Mouse (Mus musculus) naive thymus-derived CD4-positive, alpha-beta T cell, adult 2 months (primary cell): Measurements from ENCODE around the gene Snrk.

Experiments
- DNase-seq: peaks from one replicate; pipeline ENCODE4 v3.0.0-alpha.2; 2011; ENCODE audit warnings: low read depth

Snrk gene

DNA sequence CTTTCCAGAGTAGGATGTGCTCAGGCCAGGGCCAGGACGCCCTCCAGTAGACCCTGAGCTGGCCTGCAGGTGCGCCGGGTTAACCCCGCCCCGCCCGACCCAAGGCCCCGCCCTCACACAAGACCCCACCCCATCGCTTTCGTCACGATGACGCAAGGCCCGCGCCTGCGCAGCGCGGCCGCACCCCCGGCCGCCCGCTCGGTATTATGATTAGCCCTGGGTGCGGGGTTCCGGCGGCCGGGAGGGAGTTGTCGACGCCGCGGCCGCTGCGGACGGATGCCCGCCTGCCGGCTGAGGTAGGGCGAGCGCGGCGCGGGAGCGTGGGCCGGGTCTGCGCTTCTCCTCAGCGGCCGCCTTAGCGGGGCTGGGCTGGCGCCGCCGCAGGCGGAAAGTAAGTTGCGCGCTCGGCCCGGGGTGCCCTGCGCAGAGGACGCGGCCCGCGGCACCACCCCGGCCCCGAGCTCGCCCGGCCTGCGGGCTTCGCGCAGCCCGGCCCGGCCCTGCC is at the start of gene Snrk:
TSS of gene Snrk (plus strand) at position 155 of the 505 bp plus-strand sequence.
- DNase-seq = peak; percentile 91

DNA sequence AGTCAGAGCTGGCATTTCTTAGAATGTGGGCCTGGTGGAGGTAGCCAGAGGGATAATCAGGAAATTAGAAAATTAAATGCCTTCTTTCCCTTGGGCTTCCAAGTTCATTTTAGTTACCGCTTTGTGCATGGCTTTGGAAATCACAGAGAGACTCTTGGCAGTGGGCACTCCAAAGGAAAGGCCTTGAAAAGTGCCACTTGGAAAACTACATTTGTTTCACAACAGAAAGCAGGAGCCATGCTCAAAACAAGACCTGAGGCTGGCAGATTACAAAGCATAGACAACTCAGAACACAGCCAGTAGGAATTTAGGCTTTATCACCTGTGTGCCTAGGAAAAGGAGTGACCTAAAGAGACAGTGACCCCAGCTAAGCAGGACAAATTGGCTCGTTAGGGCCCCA is 49.4 kb upstream of the Snrk start:
- no peak for DNase-seq

DNA sequence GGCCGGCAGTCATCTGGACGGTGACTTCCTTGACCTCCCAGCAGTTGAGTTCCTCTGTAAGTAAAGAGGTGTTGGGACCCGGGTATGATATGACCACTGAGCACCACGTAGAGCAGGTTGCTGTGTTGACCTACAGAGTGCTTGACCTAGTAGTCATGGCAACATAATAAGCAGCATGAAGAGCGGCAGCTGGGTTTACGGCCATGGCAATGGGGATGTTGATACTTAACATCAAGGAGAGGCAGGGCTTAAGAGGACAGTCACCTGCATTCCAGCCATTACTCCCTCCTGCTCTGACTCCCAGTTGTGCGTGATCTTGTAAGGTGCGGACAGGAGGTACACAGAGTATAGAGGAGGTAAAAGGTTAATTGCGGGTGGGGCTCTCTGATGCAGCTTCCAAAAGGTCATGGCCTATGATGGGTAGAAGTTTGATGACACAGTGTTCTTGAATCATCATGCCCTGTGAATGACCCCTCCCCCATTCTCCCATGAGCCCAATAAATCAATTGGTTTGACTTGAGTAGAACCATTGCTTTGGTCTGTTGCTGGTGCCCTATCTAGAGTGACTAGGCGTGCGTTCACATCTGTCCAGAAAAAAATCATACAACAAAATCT is 47.4 kb upstream of the Snrk start:
- DNase-seq = no peak

DNA sequence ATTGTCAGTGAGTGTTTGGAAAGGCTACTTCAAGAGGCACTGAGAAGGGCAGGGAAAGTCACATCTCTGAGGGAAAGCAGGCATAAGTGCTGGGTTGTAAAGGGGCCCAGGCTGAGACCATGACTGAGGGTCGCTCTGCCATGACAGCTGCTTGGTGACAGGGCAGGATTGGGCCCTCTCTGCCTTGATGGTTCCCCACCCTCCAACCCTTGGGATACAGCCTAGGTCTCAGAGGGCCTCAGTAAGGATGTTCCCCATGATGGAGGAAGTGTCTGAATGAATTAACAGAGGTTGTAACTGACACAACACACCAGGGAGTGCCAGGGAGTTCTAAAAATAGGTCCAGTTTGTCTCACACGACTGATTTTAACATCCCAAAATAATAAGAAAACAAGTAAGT is 43.1 kb upstream of the Snrk start:
- DNase-seq = no peak

DNA sequence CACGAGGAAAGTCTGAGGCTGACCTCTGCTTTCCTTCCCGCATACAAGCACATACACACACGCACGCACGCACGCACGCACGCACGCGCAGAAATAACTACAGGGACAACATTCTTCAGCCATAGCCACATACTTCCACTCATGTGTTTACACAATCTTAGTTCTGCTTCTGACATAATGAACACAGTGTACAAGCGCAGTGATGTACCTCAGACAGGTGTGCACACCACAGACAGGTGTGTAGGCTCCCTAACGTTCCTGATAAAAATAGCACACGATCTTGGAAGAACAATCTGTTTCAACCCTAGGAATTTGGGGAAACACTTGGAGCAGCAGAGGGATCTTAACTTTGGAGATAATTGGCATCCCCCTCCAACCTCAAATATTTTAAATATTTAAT is 42.5 kb upstream of the Snrk start:
- DNase-seq = no peak

DNA sequence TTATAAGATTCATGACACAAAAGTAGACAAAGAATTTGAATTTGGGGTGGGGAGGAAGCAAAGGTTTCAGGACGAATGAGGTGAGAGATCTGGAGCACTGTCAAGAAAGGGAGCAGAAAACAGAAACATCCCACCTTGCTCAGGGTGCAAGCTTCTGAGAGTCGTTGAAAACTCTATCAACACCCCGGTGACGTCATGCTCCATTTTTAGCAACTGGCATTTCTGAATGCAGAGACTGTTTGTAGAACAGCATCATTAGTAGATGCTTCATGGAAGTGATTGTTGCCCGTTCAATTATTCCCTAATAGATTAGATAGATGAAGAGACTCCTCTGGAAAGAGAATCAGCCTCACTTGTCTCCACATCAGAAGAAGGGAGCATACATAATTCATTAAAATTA is 38.6 kb upstream of the Snrk start:
- no peak for DNase-seq

DNA sequence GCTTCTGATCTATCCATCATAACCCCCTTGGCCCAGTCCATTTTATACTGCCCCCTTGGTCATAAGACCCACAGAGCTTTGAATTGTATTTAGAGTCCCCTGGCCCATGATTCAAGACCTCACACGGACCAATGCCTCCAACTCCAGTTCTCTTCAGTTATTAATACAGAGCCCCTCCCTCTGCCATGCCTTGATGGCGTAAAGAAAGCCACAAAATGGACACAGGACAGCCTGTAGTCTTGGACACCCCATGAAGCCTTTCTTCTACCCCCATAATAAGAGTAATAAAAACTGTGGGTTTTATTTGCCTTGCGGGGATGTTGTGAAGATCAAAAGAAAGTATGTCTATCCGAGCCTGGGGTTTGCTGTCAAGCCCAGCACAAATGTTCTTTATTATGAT is 33.4 kb upstream of the Snrk start:
- DNase-seq = no peak

DNA sequence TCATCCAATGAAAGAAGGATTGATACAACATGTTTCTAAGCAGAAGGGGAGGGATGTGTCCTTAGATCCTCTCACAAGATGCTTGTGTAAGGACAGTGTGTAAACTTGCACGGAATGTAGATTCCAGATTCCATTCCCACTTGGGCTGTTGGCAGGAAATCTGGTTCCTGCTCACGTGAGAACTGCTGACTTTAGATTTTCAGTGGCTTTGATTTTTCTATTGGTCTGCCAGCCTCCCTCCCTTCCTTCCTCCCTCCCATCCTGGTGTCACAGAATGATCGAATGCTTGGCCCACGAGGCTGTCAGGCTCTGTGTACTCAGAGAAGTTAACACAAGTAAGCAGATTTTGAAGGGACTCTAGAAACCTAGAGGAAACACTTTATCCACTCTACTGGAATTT is 32.9 kb upstream of the Snrk start:
- no peak for DNase-seq

DNA sequence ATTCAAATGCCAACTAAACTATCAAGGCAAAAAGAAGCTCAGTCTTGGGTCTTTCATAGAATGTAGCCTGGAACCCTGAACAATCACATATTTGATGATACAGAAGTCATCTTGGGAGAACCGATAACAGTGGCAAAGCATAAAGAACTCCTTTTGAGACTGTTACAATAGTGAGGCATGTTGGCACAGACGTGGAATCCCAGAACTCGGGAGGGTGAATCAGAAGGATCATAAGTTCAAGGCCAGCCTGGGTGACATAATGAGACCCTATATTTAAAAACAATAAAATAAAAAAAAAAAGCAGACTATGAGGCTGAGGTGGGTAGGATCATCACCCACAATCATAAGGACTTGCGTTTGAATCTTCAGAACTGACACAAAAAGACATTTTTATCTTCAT is 32.4 kb upstream of the Snrk start:
- no peak for DNase-seq

DNA sequence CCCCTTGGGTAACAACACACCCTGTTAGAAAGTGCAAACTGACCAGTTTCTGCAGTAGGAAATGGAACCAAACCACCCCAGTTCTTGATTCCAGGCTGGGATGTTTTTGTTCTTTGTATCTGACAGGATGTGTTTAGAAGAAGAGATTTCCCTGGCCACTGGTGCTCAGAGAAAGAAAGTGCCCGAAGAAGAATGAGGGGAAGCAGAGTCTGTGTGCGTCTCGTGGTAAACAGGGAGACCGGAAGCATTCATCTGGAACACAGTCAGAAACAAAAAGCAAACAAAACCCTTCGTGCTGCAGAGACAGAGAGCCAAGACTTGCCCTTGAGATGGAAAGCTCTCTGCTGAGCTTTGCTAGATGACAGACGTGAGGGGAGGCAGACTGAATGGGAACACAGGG is 32.0 kb upstream of the Snrk start:
- DNase-seq = no peak

DNA sequence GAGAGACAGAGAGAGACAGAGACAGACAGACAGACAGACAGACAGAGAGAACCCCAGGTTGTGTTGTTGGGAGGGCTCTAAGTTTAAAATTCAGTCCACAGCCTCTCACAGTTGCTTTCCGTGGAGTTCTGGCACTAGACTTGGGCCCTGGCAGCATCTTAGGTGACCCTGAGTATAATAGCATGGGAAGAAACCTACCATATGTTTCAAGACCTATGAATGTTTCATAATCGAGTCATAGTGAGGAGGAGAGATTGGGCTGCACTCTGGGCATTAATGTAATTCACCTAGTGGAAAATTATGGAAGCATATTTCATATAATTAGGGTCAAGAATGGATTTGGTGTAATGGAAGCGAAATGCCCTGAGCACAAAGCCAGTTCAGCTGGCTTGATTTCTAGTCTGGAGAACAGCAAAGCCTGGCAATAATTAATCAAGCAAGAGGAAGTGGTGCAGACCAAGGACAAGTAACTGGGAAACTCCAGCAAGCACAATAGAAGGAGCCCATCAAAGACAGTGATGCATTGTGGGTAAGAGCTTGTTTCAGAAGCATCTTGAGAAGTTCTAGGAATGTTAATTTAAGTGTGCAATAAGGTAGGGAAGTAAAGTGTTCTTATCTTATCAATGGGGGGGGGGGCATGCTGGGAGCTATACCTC is 31.4 kb upstream of the Snrk start:
- no peak for DNase-seq

DNA sequence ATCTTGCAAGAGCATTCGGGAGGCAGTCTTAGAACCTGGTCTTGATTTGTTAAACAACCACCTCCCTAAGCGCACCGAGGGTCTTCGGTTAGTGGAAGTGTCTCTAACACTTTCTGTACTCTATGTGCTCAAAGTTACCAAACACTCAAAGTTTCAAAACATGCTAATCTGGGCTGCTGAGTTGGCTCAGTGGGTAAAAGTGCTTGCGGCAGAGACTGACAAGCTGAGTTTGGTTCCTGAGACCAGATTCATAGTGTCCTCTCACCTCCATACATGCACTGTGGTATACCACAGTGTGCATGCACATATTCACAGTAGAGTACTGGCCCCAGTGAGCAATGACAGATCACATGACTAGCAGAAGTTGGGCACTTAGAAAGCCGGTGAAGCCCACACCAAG is 30.0 kb upstream of the Snrk start:
- no peak for DNase-seq

DNA sequence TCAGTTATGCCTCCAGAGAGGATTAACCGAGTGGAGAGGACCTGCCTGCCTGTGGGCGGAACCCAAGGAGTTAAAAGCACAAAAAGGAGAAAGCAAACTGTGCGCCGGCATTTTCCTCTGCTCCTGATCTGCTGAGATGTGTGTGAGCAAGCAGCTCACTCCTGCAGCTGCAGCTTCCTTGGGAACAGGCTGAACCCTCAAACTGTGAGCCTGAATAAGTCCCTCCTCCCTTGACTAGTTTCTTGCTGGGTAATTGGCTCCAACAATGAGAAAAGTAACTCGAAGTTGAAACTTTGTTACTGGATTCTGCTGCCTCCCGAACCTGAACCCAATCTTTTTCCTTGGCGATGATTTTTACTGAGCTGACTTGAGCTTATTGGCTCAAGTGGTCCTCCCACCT is 25.9 kb upstream of the Snrk start:
- no peak for DNase-seq

DNA sequence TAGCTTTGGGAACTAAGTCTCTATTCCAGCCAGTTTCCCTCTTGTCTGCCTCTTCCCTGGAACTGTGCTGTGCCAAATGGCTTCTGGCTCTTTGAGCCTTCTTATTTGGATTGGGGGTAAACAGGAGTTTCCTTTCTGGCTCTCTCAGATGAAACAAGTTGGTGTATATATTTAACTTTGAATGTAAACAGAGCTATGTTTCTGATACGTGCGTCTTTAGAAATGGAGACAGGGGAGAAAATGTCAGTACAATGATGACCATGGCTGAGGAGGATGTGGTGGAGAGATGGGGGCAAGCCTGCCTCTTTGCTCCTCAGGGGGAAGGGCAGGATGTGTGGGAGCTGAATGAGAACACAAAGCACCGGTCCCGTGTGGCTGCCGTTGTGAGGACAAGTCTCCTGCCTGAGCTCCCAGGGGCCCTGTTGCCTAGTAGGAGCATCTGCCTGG is 25.3 kb upstream of the Snrk start:
- DNase-seq = no peak

DNA sequence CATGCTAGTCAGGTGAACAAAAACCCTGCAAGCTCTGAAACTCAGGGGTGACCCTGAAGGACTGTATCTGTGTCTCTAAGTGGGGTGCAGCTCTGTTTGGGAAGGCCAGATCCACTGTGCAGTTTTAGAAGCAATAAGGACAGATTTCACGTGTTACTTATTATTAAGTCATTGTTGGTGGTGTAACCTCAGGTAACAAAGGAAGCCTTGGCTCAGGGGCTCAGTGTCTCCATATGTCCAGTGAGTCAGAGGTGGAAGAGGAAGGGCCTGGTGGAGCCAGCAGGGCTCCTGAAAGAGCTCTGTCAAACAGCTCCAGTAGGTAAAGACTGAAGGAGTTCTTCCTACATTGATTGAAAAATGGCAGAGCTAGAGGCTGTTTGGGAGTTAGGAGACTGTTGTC is 22.9 kb upstream of the Snrk start:
- no peak for DNase-seq

DNA sequence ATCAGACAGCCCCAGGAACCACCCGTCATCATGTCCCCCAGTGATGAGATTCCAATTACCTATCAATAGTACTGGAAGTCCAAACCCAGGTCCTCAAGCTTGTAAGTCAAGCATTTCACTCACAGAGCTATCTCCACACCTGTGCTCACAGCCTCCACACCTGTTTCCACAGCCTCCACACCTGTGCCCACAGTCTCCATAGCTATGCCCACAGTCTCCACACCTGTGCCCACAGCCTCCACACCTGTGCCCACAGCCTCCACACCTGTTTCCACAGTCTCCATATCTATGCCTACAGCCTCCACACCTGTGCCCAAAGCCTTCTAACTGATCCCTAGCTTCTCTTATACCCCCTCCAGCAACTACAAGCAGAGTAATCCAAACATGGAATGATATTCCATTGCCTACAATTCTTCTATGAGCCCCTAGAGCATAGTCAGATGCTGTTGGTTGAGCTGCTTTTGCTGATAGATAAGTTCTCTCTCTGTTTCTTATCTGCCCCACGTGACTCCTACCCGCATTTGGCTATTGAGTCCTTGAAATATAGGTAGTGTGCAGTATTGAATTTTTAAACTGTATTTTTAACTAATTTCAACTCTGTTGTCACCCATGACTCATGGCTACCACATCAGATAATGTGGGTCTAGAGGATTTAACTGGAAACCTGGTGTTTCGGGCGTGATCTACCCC is 20.1 kb upstream of the Snrk start:
- no peak for DNase-seq

DNA sequence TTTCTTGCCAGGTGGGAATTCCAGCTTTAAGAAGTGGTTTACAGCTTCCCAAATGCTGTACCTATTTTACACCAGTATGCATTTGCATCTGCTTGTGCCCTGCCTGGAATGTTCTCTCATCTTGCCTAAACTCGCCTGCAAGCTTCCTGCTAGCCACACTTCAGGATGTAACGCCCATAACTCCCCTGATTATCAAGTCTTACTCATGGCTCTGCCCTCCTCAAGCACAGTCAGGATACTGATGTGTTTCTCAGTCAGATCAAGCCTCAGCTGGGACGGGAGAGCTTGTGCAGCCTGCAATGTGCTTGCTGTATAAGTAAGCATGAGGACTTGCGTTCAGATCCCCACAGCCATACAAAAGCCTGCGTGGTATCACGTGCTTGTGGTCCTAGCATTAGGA is 19.5 kb upstream of the Snrk start:
- DNase-seq = no peak

DNA sequence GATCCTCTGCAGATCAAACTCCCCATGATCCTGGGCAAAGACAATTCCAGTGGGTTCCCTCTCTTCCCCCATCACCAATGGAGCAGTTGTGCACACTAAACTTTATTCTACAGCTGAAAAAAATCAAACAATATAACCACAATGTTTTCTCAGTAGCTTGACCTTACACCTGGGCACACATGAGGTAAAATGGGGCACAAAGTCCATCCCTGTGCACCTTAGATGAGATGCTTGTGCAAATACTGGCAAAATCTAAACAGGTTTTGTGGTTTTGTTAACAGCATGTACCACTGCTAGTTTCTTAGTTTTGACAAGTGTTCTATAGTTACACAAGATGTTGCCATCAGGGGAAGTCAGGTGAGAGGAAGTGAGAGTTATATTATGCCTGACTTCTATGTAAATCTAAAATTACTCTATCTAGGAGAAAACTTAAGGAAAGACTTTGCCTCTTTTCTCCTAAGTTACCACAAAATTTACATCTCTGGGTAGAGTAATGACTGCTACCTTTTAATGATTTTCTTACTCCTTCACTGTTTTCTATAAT is 16.4 kb upstream of the Snrk start:
- no peak for DNase-seq

DNA sequence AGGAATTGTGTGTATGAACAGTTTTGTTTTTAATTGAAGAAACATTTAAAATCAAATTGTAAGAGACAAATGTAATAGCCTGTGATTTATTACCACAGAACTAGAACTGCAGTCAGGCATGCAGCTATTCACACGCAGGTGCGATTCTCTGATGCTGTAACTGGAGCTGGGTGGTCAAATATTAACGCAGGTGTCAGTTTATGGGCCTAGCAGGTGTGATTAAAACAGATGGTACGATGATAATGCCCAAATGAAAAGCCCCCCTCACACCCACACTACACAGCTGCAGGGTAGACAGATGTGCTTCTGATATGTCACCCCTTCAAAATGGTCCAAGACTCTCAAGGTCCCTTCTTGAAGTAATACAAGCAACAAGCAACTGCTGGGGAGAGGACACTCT is 15.9 kb upstream of the Snrk start:
- no peak for DNase-seq

DNA sequence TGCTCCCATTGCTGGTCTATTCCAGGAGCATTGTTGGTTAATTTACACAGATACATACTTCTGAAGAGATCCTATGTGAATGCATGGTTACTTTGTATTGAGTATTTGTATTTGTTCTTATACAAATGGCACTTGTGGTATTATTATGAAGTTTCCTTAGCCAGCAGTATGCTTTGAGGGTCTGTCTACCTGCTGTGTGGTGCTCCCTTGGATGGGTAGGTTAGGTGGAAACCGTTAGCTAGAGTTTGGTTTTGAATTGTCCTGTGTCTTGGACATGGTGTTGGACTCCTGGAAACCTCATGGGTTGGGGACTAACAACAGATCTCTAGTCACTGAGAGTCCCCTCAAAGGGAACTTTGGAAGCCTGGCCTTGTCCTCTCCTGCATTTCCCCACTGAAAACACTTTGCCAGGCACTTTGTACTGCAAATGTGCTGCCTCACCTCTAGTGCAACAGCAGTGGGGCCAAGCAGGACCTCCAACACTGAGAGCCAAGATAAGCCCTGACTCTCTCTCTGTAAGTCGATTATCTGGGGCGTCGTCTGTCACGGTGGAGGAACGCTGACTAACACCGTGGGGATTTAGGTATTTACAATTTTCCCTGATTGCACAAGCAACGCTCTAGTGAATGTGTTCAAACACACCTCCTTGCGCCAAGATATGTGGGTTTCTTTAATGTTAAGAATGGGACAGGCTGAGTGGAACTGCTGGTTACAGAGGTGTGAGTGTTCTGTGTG is 13.3 kb upstream of the Snrk start:
- no peak for DNase-seq

DNA sequence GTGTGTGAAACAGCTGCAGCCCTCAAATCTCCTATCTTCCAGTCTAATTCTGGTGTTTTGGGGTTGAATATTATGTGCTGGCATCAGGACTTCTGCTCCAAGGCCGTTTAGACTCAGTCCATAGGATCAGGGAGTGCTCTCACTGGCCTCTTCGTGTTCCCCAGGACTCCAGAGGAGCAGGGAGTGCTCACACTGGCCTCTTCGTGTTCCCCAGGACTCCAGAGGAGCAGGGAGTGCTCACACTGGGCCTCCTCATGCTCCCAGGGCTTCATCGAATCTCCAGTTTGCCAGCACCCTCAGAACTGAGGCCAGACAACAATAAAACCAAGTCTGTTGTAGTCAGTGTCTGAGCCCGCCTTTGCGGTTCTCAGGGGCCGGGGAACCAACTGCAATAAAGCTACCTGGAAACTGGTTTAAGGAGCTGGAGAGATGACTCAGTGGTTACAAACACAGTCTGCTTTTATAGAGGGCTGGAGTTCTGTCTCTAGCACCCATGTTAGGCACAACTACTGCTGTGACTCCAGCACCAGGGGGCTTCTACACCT is 12.7 kb upstream of the Snrk start:
- no peak for DNase-seq

DNA sequence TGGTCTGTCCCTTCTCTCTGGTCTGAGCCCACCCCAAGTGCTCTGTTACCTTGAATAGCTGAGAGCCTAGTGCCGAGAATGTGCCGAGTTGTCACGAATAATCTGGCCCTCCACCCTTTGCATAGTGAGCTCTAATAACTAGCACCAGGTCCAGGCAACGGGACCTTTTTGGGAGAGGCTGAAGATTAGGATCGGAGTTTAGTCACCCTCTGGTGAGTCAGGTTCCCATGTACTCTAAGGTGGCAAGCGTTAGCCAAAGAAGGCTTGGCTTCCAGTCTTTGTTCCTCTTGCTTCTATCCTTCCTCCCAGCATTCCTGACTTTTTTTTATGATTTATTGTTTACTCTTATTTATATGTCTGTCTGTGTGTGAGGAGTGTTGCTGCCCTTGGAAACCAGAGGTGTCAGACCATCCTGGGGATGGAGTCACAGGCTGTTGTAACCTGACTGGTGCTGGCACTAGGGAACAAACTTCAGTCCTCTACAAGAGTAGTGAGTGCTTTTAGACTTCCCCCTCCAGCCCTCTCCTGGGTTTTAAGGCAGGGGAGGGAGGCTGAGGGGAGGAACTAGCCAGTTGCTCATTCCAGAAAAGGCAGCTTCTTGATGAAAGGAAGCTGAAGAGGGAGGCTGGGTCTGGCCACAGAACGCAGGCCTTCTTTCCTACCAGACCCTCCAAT is 9.2 kb upstream of the Snrk start:
- no peak for DNase-seq
